Mouse (Mus musculus) intestine, embryonic 16.5 days (tissue): ENCODE measurements at regions not wholly inside any gene's neighbourhood (a gene's known extent, or its start where the extent isn't known, plus 50 kb on each side); places are given as distances from the start of the nearest gene placed in this dataset.

Source experiments
- ATAC-seq: fragments of 200-750 bp; cut with Nextera tagmentation; 2 replicates; pipeline ENCODE4 v1.8.0; 2017; ENCODE audit warnings: moderate TSS enrichment, moderate library complexity
- H3K27ac ChIP-seq: fragments of 300-500 bp; sonication (generic); 2 replicates; pipeline ENCODE4 v1.5.1; 2014; ENCODE audit warnings: mild to moderate bottlenecking, low read length
- H3K27me3 ChIP-seq: fragments of 300-500 bp; sonication (generic); replicated peaks from 2 replicates; pipeline ENCODE4 v1.6.1; 2014; ENCODE audit warnings: low read length, control low read depth, mixed read lengths; ENCODE audit not compliant: control insufficient read depth, insufficient read depth
- H3K36me3 ChIP-seq: fragments of 300-500 bp; sonication (generic); 2 replicates; pipeline ENCODE4 v1.6.1; 2014; ENCODE audit warnings: low read length, control low read depth; ENCODE audit not compliant: control insufficient read depth, insufficient read depth
- H3K4me1 ChIP-seq: fragments of 300-500 bp; sonication (generic); 2 replicates; pipeline ENCODE4 v1.6.1; 2014; ENCODE audit warnings: low read length, control low read depth, mixed read lengths; ENCODE audit not compliant: control insufficient read depth, insufficient read depth
- H3K4me2 ChIP-seq: fragments of 300-500 bp; sonication (generic); 2 replicates; pipeline ENCODE4 v1.6.1; 2014; ENCODE audit warnings: low read depth, low read length, control low read depth
- H3K4me3 ChIP-seq: fragments of 300-500 bp; sonication (generic); 2 replicates; pipeline ENCODE4 v1.5.1; 2014; ENCODE audit warnings: mild to moderate bottlenecking, low read length
- H3K9ac ChIP-seq: fragments of 300-500 bp; sonication (generic); 2 replicates; pipeline ENCODE4 v1.6.1; 2014; ENCODE audit warnings: low read depth, low read length
- H3K9me3 ChIP-seq: fragments of 300-500 bp; sonication (generic); 2 replicates; pipeline ENCODE4 v1.6.1; 2016; ENCODE audit warnings: low read length, control low read depth; ENCODE audit not compliant: control insufficient read depth
- WGBS: fragments of 180-500 bp; shearing (Covaris S2); extraction: QIAGEN DNeasy Blood & Tissue Kit; methylation state at CpG from one replicate; pipeline ENCODE4 v1.1.7; 2014; 5-methylcytosine and 5-hydroxymethylcytosine counted together

DNA sequence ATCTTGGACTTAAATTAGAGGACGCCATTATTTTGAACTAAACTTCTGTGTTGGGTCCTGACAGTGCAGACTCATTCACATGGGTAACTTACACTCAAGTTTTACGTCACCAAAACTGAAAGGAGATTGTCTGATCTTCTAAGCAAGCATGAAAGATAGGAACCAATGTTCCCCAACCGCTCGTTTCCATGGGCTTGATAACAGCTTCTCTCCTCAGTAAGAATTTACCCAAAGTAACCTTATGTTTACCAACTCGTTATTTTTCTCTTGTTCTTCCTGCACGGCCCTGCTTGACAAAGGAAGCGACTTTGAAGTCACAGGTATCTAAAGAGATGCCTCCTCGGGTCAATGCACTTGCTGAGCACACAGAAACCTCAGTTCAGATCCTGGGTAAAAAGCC is 245.6 kb downstream of the Rplp1 start:
- Histone ChIP-seq H3K4me3 (no peak overlapping the region), H3K36me3 (no peaks in the 10 kb centered on the region), H3K4me2 (no peak overlapping the region), H3K27ac (no peak overlapping the region), H3K27me3 (no peaks in the 10 kb centered on the region), H3K4me1 (peaks cover 16% of the 10 kb centered on the region), H3K9ac (no peak overlapping the region), H3K9me3 (no peaks in the 10 kb centered on the region)
- WGBS = 78% methylated on average over 8 of the region's 8 CpGs
- ATAC-seq = no peak

DNA sequence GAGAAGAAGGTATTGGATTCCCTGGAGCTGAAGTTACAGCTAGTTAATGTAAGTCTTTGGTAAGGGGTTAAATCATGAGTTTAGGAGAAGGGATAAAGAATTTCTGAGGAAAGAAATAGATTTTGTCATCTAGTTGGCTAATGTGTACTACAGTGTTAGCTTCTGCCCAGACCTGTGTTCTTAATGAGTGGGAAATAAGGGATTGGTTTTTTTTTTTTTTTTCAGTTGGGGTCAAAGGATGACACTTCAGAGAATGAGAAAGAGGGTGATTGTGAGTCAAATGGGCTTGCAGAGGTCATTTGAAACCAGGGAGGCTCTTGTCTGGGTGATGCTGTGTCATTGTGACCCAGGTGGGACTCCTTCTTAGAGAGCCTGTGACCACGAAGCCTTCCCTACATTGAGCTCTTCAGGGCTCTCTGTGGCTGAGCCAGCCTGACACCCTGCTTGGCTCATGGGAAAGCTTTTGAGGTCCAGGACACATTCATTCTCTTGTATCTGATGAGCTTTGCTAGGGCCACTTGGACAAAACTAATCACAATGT is 246.1 kb downstream of the Rplp1 start:
- no peak overlapping the region for H3K27ac ChIP-seq
- peaks cover 12% of the 10 kb centered on the region for H3K4me1 ChIP-seq
- no peak overlapping the region for H3K9ac ChIP-seq
- no peaks in the 10 kb centered on the region for H3K36me3 ChIP-seq
- no peaks in the 10 kb centered on the region for H3K9me3 ChIP-seq
- H3K27me3 ChIP-seq = no peaks in the 10 kb centered on the region
- no peak overlapping the region for H3K4me2 ChIP-seq
- H3K4me3 ChIP-seq = no peak overlapping the region
- ATAC-seq = no peak
- WGBS = 86% methylated on average over 1 of the region's 1 CpGs

DNA sequence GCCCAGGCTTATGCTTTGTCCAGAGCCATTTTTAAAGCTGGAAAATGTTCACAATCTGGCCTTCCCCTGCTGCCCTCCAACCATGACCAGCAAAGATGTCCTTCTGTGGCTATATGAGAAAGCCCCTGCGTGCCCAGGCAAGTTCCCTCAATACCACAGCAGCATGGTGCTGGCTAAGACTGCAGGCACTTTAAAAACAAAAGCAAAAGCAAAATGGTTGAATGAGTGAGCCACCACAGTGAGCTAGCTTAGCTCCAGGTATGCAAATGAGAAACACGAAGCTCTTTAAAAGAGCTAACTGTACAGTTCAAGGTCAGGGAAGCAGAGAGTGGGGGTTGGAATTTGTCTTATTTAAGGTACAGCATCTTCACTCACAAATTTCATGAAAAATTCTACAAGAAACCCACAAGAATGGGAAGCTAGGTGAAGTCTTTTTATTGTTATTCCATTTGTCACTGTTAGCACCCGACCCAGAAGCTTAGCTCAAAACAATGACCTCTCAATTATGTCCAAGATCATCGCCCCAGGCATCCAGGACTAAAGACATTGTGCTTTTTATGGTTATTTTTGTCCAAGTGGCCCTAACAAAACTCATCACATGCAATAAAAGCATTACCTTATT is 246.8 kb downstream of the Rplp1 start:
- WGBS = 76% methylated on average over 4 of the region's 4 CpGs
- H3K4me1 ChIP-seq = peaks cover 9% of the 10 kb centered on the region
- no peaks in the 10 kb centered on the region for H3K27me3 ChIP-seq
- H3K4me3 ChIP-seq = no peak overlapping the region
- no peak for ATAC-seq
- no peaks in the 10 kb centered on the region for H3K36me3 ChIP-seq
- no peak overlapping the region for H3K27ac ChIP-seq
- H3K9ac ChIP-seq = no peak overlapping the region
- no peaks in the 10 kb centered on the region for H3K9me3 ChIP-seq
- H3K4me2 ChIP-seq = no peak overlapping the region

DNA sequence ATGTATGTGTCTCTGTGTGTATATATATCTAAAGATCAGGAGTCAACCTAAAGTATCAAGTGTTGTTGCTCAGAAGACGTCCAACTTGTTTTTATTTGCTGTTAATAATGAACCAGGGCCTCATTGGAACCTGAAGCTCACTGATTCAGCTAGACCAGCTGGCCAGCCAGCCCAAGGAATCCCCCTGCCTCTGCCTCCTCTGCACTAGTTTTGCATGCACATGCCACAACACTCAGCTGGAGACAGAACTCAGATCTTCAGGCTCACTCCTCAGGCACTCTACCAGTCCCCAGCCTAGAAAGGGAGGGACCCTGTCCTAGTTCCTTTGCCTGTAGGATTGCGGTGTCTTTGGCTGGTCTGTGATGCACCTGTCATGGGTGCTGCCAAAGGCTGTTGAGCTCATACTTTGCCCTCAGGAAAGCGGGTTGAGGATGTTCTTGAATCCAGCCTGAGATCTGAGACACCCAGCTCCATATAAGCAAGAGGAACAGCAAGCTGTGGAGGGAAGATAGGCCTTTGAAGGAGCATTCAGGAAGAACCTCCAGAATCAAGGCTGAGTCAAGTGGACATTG is 247.5 kb downstream of the Rplp1 start:
- no peak overlapping the region for H3K4me3 ChIP-seq
- WGBS = 84% methylated on average over 3 of the region's 3 CpGs
- H3K27me3 ChIP-seq = no peaks in the 10 kb centered on the region
- H3K4me2 ChIP-seq = no peak overlapping the region
- no peaks in the 10 kb centered on the region for H3K36me3 ChIP-seq
- ATAC-seq = no peak
- no peak overlapping the region for H3K27ac ChIP-seq
- H3K9ac ChIP-seq = no peak overlapping the region
- H3K4me1 ChIP-seq = peaks cover 9% of the 10 kb centered on the region
- no peaks in the 10 kb centered on the region for H3K9me3 ChIP-seq

DNA sequence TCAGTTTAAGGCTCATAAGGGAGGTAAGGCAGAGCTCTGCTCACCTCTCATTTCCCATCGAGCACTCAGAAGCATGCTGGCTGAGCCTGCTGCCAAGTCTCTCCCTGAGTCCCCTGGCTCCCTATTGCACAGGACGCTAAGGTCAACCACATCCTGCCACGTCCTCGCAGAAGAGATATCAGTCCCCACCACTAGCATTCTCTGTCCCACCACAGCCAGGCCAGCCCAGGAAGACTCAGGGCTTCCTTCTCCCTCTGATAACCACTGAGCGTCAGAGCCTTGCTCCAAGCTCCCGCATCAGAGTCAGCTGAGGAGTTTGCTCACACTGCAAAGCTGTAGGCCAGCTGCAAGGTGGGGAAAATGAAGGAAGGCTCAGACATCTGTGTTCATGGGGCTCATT is 248.2 kb downstream of the Rplp1 start:
- no peaks in the 10 kb centered on the region for H3K9me3 ChIP-seq
- H3K9ac ChIP-seq = no peak overlapping the region
- ATAC-seq = no peak
- H3K4me3 ChIP-seq = no peak overlapping the region
- H3K27ac ChIP-seq = no peak overlapping the region
- H3K4me2 ChIP-seq = no peak overlapping the region
- no peaks in the 10 kb centered on the region for H3K27me3 ChIP-seq
- peaks cover 9% of the 10 kb centered on the region for H3K4me1 ChIP-seq
- WGBS = 67% methylated on average over 6 of the region's 6 CpGs
- no peaks in the 10 kb centered on the region for H3K36me3 ChIP-seq

DNA sequence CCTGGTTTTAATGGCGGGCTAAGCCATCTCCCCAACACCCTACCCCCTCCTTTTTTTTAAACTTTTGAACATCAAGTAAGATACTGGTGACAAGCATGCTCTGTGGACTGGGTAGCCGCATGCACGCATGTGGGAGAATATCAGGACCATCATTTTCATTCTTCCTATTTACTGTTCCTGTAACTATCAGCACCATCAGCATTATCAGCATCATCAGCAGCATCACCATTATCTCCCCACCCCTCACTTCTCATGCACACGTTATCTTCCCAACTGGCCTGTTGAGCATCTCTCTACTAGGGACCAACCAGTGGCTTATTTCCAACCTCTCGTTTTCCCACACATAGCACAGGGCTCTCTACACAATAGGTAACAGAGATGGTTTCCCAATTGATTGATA is 249.1 kb downstream of the Rplp1 start:
- Histone ChIP-seq H3K27ac (no peak overlapping the region), H3K36me3 (no peaks in the 10 kb centered on the region), H3K9ac (no peak overlapping the region), H3K4me2 (no peak overlapping the region), H3K4me3 (no peak overlapping the region), H3K27me3 (no peaks in the 10 kb centered on the region), H3K4me1 (peaks cover 9% of the 10 kb centered on the region), H3K9me3 (no peaks in the 10 kb centered on the region)
- WGBS = 91% methylated on average over 5 of the region's 5 CpGs
- no peak for ATAC-seq

DNA sequence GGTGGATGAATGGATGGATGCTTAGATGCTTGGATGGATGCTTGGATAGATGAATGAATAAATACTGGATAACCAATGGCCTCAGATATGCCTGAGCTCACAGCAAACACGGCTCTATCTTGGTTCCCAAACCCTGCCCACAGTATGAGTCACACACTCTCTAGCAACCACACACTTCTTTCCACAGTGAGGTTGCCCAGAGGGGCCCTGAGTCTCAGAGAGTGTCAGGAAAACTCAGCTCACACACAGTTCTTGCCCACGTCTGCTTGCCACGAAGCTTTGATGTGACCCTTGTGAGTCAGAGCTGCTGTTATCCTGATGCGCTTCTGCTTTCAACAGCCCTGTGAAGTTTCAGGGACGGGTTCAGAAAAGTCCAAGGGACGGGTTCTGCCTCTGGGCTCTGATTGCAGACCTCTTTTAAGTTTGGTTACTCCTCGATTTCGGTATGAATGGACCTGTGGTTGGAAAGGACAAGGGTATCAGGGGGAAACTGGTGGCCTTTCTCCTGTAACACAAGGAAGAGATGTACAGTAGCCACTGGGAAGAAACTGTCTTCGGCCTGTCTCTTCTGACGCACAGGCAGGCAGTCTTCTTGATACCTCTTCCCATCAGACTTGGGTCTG is 250.2 kb downstream of the Rplp1 start:
- H3K4me3 ChIP-seq = no peak overlapping the region
- 83% methylated on average over 10 of the region's 10 CpGs for WGBS
- no peaks in the 10 kb centered on the region for H3K36me3 ChIP-seq
- no peak for ATAC-seq
- H3K9me3 ChIP-seq = no peaks in the 10 kb centered on the region
- no peaks in the 10 kb centered on the region for H3K4me1 ChIP-seq
- H3K27me3 ChIP-seq = no peaks in the 10 kb centered on the region
- H3K9ac ChIP-seq = no peak overlapping the region
- no peak overlapping the region for H3K4me2 ChIP-seq
- no peak overlapping the region for H3K27ac ChIP-seq

DNA sequence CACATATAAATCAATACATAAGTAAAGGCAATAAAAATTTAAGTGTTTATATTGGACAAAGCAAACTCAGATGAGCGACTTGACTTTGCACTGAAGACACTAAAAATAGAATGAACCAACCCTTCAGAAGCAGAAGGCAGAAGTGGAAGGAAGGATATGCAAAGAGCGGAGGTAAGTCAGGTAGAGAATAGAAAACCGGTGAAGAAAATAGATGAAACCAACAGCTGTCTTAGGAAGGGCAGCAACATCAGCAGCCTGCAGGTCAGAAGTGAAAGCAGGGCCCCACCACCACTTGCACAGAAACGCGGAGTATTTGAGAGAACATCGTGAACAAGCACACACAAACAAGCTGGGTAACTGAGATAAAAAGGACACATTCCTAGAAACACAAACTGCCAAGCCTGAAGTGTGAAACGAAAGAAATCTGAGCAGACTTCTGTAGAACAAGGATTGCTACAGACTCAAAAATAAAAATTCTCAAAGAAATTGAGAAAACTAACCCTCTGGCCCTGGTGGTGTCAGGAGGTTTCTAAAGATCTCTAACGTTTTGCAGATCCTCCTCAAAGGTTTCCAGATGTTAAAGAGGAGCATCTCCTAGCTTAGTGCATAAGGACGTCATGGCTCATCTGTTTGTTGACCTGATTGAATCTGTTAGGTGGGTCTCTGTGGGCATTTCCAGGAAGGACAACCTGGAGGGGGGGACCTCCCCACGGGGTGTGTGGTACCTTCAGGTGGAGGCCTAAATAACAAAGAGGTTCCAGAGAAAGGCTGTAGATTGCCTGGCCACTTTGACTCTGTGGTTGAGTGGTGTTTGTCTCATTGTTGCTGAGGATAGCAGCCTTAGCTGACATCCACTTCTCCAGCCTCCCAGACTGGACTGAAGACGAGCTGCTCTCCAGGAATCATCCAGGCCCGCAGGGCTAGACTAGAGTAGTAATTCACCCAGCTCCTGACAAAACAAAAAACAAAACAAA is 252.0 kb downstream of the Rplp1 start:
- ATAC-seq = no peak
- H3K9ac ChIP-seq = no peak overlapping the region
- H3K4me1 ChIP-seq = no peaks in the 10 kb centered on the region
- WGBS = 56% methylated on average over 12 of the region's 12 CpGs
- no peaks in the 10 kb centered on the region for H3K36me3 ChIP-seq
- no peak overlapping the region for H3K4me2 ChIP-seq
- H3K9me3 ChIP-seq = no peaks in the 10 kb centered on the region
- H3K27me3 ChIP-seq = no peaks in the 10 kb centered on the region
- H3K4me3 ChIP-seq = no peak overlapping the region
- no peak overlapping the region for H3K27ac ChIP-seq

DNA sequence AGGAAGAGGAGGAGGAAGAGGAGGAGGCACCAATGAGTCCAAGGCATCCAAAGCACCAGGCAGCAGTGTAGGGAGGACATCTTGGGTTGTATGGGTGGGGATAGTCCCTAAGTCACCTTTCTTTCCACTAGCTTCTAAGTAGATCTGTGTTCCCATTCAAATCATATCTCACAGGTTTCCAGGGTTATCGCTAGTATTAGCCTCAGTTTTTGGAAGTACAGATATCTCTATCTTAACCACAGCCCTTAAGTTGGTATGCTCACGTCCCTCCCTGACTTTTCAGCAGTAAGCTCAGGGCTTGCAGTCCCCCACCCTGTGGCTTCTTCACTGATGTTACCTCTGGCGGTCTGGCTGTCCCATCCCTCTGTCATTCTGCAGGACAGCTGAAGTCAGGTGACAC is 254.2 kb downstream of the Rplp1 start:
- H3K4me1 ChIP-seq = no peaks in the 10 kb centered on the region
- H3K36me3 ChIP-seq = no peaks in the 10 kb centered on the region
- ATAC-seq = no peak
- H3K9me3 ChIP-seq = no peaks in the 10 kb centered on the region
- no peaks in the 10 kb centered on the region for H3K27me3 ChIP-seq
- no peak overlapping the region for H3K4me2 ChIP-seq
- no peak overlapping the region for H3K9ac ChIP-seq
- H3K4me3 ChIP-seq = no peak overlapping the region
- WGBS = 77% methylated on average over 3 of the region's 3 CpGs
- H3K27ac ChIP-seq = no peak overlapping the region
